Mouse (Mus musculus): Measurements from ENCODE around the gene Mesd.

DNA sequence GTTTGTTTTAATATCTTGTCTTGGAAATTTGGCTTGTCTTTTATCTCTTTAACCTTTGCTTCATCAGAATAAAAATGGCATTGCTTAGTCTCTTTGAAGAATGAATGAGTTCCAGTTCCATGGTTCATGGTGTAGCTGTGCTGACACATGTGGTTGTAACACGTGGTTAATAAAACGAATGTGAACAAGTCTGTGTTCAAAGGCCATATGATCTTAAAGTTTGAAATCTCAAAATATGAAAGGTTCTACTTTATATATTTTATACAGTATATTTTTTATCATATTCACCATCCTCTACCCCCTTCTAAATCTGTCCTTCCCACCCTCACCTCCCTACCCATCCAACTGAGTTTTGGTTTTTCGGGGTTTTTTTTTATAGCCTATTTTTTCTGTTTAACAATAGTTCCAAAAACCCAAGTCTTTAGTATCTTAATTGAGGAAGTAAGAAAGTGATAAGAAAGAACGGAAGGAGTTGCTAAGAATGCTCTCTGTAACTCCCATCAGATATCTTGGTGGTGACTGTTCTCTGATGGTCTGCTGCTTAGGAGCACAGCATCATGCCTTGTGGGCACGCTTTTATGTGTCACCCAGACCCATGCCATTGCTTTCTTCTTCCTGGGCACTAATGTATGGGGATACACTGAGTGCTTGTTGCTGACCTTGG, 11.9 kb downstream of the Mesd start:
- no peak for TF ChIP-seq CTCF (IDR thresholded peaks at IDR 0.05; ENCODE audit: low read depth)
- TF ChIP-seq EP300 (IDR thresholded peaks at IDR 0.05; ENCODE audit: low read depth): no peak
